Mouse (Mus musculus): ENCODE measurements around the gene Shank2. TPM values are rescaled to one million over a fixed set of nuclear protein-coding genes. Genes with fewer than 3 reads are reported as not detected.

Gene Shank2
- polyA plus RNA-seq, 1 experiment from 2014 or later, result 5.8 TPM

- Histone ChIP-seq H3K4me3 (replicated peaks) (no peak overlapping the region), H3K9ac (replicated peaks) (no peak overlapping the region), H3K4me1 (replicated peaks) (no peaks in the 10 kb centered on the region), H3K4me2 (replicated peaks) (no peak overlapping the region), H3K36me3 (no peaks in the 10 kb centered on the region), H3K27ac (no peak overlapping the region), H3K27me3 (no peaks in the 10 kb centered on the region), H3K9me3 (no peaks in the 10 kb centered on the region)
- no peak for ATAC-seq
- 86% methylated on average over 7 of the region's 7 CpGs for WGBS
These were observed 266.6 kb downstream of the Shank2 start for GRCm38 (mm10) chr7:144268329-144268728.

- Histone ChIP-seq H3K27me3 (no peaks in the 10 kb centered on the region), H3K4me1 (replicated peaks) (no peaks in the 10 kb centered on the region), H3K4me3 (replicated peaks) (no peak overlapping the region), H3K4me2 (replicated peaks) (no peak overlapping the region), H3K9me3 (no peaks in the 10 kb centered on the region), H3K9ac (replicated peaks) (no peak overlapping the region), H3K36me3 (no peaks in the 10 kb centered on the region), H3K27ac (no peak overlapping the region)
- 65% methylated on average over 4 of the region's 4 CpGs for WGBS
- ATAC-seq, result no peak
These were observed 267.1 kb downstream of the Shank2 start for GRCm38 (mm10) chr7:144268778-144269177.

GRCm38 (mm10) chr7:144271074-144271473, 269.3 kb downstream of the Shank2 start:
- Histone ChIP-seq H3K9ac (replicated peaks) (no peak overlapping the region), H3K9me3 (no peaks in the 10 kb centered on the region), H3K27ac (no peak overlapping the region), H3K36me3 (no peaks in the 10 kb centered on the region), H3K4me2 (replicated peaks) (no peak overlapping the region), H3K4me1 (replicated peaks) (no peaks in the 10 kb centered on the region), H3K27me3 (no peaks in the 10 kb centered on the region), H3K4me3 (replicated peaks) (no peak overlapping the region)
- WGBS, result 89% methylated on average over 2 of the region's 2 CpGs
- no peak for ATAC-seq

DNA sequence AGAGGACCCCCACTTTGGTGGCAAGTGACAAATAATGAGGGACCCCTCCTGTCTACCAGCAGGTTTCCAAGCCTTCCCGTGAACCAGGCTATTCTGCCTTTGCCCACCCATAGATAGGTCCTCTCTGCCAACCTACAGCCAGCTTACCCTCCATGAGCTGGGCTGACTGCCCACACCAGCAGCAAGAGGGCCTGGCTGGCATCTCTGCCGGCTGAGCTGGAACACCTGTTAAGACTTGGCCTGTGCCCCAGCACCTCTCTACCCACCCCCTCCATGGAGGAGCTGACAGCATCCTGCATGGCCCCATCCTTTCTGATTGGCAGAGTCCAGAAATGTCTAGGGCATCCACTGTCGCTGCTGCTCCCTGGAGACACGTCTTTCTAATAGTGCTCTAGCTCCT, 277.0 kb downstream of the Shank2 start:
- Histone ChIP-seq H3K4me1 (replicated peaks) (peaks cover 13% of the 10 kb centered on the region), H3K9ac (replicated peaks) (no peak overlapping the region), H3K27me3 (no peaks in the 10 kb centered on the region), H3K9me3 (no peaks in the 10 kb centered on the region), H3K4me2 (replicated peaks) (no peak overlapping the region), H3K27ac (no peak overlapping the region), H3K4me3 (replicated peaks) (no peak overlapping the region), H3K36me3 (no peaks in the 10 kb centered on the region)
- WGBS, result 83% methylated on average over 4 of the region's 4 CpGs
- no peak for ATAC-seq

- no peaks in the 10 kb centered on the region for H3K36me3 ChIP-seq
- H3K4me1 ChIP-seq (replicated peaks), result peaks cover 53% of the 10 kb centered on the region
- H3K27me3 ChIP-seq, result no peaks in the 10 kb centered on the region
- H3K27ac ChIP-seq, result peak overlapping the region; percentile 96
- peak overlapping the region; percentile 80 for H3K9ac ChIP-seq (replicated peaks)
- ATAC-seq, result peak; percentile 51
- H3K4me3 ChIP-seq (replicated peaks), result peak overlapping the region; percentile 64
- H3K9me3 ChIP-seq, result no peaks in the 10 kb centered on the region
- 3% methylated on average over 6 of the region's 6 CpGs for WGBS
- peak overlapping the region; percentile 71 for H3K4me2 ChIP-seq (replicated peaks)
These were observed 282.0 kb downstream of the Shank2 start for GRCm38 (mm10) chr7:144283701-144284100.

DNA sequence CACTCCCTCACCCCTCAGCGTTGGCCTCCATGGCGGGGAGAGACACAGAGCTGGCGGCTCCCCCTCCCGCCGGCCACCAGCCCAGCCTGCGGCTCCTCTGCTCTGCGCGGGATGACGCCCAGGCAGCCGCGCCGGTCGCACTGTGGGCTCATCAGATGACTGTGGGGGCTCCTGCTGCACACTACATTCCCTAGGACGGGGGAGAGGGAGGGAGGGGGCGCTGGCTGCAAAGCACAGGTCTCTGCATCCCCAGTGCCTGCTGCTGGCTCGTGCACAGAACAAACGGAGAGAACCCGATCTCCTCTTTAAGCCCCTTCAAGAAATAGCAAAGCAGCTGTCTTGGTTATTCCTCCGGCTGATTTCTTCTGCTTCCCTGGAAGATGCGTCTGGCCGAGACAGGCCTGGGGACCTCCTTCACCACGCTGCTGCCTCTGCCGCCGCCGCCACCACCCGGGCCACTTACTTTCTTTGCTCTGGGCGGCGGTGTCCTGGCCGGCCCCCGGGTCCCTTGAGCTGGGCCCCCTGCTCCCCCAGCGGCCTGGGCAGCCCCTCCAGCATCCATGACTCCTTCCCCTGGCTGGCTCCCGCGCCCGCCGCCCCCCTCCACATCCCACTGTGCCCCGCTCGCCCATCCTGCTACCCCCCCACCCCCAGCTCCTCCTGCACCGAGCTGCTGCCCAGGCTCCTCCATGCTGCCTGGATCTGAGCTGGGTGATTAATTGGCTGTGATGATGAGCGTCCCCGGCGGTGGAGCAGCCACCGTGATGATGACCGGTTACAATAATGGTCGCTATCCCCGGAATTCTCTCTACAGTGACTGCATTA, 282.7 kb downstream of the Shank2 start:
- Histone ChIP-seq H3K9me3 (no peaks in the 10 kb centered on the region), H3K4me2 (replicated peaks) (peak overlapping the region; percentile 71), H3K27ac (peak overlapping the region; percentile 96), H3K27me3 (no peaks in the 10 kb centered on the region), H3K9ac (replicated peaks) (peak overlapping the region; percentile 80), H3K4me3 (replicated peaks) (peak overlapping the region; percentile 64), H3K36me3 (no peaks in the 10 kb centered on the region), H3K4me1 (replicated peaks) (peaks cover 59% of the 10 kb centered on the region)
- WGBS, result under 1% methylated on average over 41 of the region's 45 CpGs
- ATAC-seq, result peak; percentile 91

DNA sequence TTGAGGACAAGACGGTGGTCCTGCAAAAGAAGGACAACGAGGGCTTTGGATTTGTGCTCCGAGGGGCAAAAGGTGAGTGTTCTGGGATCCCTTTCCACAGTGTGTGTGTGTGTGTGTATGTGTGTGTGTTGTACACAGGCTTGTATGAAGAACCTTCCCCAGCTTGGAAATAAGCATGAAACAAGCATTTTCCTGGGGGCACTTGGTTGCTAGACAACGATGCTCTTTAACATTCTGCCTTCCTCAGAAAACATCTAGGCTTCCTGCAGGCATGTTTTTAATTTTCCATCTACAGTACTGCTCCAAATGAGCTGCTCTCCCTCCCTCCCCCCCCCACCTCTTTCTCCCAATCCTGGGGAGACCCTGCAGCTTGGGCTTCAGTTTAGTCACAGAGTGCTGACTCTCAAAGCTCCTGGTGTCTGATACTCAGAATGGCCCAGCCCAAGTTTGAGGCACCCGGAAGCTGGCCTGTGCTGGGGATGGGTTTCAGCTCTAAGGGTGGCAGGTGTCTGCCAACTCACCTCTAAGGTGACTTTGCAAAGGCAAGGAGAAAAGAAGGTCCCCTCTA, 283.4 kb downstream of the Shank2 start:
- H3K4me1 ChIP-seq (replicated peaks), result peaks cover 66% of the 10 kb centered on the region
- WGBS, result 4% methylated on average over 5 of the region's 5 CpGs
- no peaks in the 10 kb centered on the region for H3K27me3 ChIP-seq
- peak overlapping the region; percentile 96 for H3K27ac ChIP-seq
- H3K9me3 ChIP-seq, result no peaks in the 10 kb centered on the region
- peak; percentile 16; the same call in 1 of the 2 replicates for ATAC-seq
- H3K9ac ChIP-seq (replicated peaks), result peak overlapping the region; percentile 80
- peak overlapping the region; percentile 64 for H3K4me3 ChIP-seq (replicated peaks)
- H3K36me3 ChIP-seq, result no peaks in the 10 kb centered on the region
- H3K4me2 ChIP-seq (replicated peaks), result peak overlapping the region; percentile 71

DNA sequence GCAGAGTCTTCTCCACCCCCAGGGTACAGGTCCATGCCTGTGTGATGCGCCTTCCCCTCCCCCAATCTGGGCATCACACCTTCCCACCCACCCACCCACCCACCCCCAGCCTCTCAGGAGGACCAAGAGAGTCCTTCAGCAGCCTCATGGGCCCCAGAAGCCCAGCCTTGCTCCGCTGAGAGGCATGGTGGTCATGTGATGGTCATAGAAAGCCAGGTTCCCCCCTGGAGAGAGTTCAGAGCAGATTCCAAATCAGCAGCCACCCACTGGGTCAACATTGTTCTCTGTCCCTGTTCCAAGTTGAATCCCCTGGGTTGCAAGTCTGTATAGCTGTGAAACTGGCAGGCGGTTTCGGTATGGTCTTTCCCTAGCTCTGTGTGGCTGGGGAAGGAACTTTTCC, 284.2 kb downstream of the Shank2 start:
- peaks cover 74% of the 10 kb centered on the region for H3K4me1 ChIP-seq (replicated peaks)
- H3K4me3 ChIP-seq (replicated peaks), result peak overlapping the region; percentile 64
- H3K9ac ChIP-seq (replicated peaks), result peak overlapping the region; percentile 80
- H3K4me2 ChIP-seq (replicated peaks), result peak overlapping the region; percentile 71
- H3K27me3 ChIP-seq, result no peaks in the 10 kb centered on the region
- H3K36me3 ChIP-seq, result no peaks in the 10 kb centered on the region
- 63% methylated on average over 4 of the region's 4 CpGs for WGBS
- H3K9me3 ChIP-seq, result no peaks in the 10 kb centered on the region
- no peak for ATAC-seq
- H3K27ac ChIP-seq, result peak overlapping the region; percentile 96

GRCm38 (mm10) chr7:144287991-144288390, 286.3 kb downstream of the Shank2 start:
- Histone ChIP-seq H3K27ac (no peak overlapping the region), H3K9ac (replicated peaks) (peak overlapping the region; percentile 19; the same call in 1 of the 2 replicates), H3K4me3 (replicated peaks) (no peak overlapping the region), H3K9me3 (no peaks in the 10 kb centered on the region), H3K27me3 (no peaks in the 10 kb centered on the region), H3K4me2 (replicated peaks) (peak overlapping the region; percentile 71), H3K4me1 (replicated peaks) (peaks cover 79% of the 10 kb centered on the region), H3K36me3 (no peaks in the 10 kb centered on the region)
- WGBS, result 74% methylated on average over 6 of the region's 6 CpGs
- ATAC-seq, result no peak

DNA sequence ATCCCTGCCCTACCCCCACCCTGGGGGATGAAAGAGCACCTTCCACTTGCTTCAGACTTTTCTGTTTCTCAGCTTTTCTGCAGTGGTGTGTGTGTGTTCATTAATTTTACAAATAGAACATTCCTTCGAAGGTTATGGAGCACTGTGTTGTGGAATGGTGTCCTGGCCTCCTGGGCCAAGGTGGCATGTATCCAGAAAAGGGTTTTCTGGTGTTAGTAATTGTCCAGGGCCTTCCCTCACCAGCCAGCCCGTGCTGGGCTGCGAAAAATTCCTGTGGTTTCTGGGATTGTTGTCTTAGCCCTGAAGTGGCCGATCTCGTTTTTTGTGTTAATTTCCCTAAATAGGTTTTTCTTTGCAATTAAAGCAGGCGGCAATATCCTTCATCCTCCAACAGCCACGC, 289.8 kb downstream of the Shank2 start:
- Histone ChIP-seq H3K27ac (peak overlapping the region; percentile 52), H3K27me3 (no peaks in the 10 kb centered on the region), H3K36me3 (no peaks in the 10 kb centered on the region), H3K9me3 (no peaks in the 10 kb centered on the region), H3K4me3 (replicated peaks) (no peak overlapping the region), H3K9ac (replicated peaks) (0 out of 2 replicates have a peak overlapping the region, but pooled peaks have one; percentile 5), H3K4me1 (replicated peaks) (peaks cover 70% of the 10 kb centered on the region), H3K4me2 (replicated peaks) (no peak overlapping the region)
- WGBS, result 66% methylated on average over 7 of the region's 7 CpGs
- no peak for ATAC-seq

DNA sequence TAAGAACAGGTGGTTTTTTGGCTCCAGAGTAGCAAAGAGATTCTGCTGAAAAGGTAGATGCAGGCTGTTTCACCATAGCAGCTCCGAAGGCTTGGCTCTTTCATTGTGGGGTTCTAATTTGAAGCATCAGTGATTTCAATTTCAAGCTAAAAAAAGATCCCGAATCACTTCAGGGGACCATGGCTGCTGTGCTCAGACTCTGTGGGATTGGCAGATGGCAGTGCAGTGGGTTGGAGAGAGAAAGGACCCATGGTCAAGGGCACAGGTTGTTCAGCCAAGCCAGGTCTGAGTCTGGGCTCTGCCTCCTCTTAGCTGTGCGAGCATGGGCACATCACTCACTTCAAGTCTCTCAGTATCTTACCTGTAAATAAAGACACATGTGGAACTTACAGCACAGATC, 291.9 kb downstream of the Shank2 start:
- Histone ChIP-seq H3K4me3 (replicated peaks) (no peak overlapping the region), H3K27me3 (no peaks in the 10 kb centered on the region), H3K27ac (no peak overlapping the region), H3K9ac (replicated peaks) (no peak overlapping the region), H3K36me3 (no peaks in the 10 kb centered on the region), H3K4me2 (replicated peaks) (no peak overlapping the region), H3K4me1 (replicated peaks) (peaks cover 49% of the 10 kb centered on the region), H3K9me3 (no peaks in the 10 kb centered on the region)
- ATAC-seq, result no peak
- WGBS, result 84% methylated on average over 3 of the region's 3 CpGs

All from midbrain, embryonic 13.5 days (tissue).